Mouse (Mus musculus) bone marrow, adult 2 months (tissue): ENCODE measurements around the gene Adipor2.

Experiments
- CTCF ChIP-seq: fragments of 200-500 bp; IDR thresholded peaks from 2 replicates; pipeline ENCODE4 v1.5.1; 2011; ENCODE audit warnings: low read length, control low read depth; ENCODE audit not compliant: control insufficient read depth, insufficient read depth
- POLR2A ChIP-seq: fragments of 200-500 bp; IDR thresholded peaks from 2 replicates; pipeline ENCODE4 v1.6.1; 2011; ENCODE audit warnings: low read depth, mild to moderate bottlenecking, control low read depth, low read length, borderline replicate concordance; ENCODE audit not compliant: control insufficient read depth

DNA sequence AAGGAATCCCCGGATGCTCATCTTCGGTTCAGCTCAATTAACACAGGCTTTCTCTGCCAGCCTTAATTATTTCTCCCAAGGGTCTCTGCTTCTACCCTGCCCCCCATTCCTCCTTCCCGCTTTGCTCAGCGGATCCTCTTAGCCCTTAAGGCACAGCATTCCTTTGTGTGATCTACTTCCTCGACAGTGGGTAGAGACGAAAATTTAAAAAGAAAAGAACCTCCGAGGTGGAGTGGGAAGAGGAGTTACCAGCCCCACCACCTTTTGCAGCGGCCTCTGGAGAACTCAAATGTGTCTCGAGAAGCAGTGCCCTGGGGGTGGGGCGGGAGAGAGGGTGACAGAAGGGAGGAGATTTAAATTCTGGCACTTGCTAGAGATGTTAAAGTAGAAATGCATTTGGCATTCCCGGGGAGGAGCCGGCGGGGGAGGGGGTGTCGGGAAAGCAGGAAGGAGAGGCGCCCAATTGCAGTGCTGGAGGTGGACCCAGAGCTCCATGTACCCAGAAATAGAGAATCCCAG lies 34.5 kb upstream of the Adipor2 start:
- no peak for TF ChIP-seq CTCF
- TF ChIP-seq POLR2A, result no peak
